Mouse (Mus musculus) heart, postnatal 4 days (tissue): ENCODE measurements around the gene Fastk. TPM values are rescaled to one million over a fixed set of nuclear protein-coding genes. Genes with fewer than 3 reads are reported as not detected.

Experiments
- DNase-seq: peaks from one replicate; pipeline ENCODE4 v3.0.0; 2021
- total RNA-seq, 2 experiments: library from RNA; stranded (reverse); gene quantifications; 2 replicates each; pipeline ENCODE4 v1.2.3; 2021

The Fastk gene
- 100 to 1,000 TPM; 194 to 206 TPM for total RNA-seq

DNA sequence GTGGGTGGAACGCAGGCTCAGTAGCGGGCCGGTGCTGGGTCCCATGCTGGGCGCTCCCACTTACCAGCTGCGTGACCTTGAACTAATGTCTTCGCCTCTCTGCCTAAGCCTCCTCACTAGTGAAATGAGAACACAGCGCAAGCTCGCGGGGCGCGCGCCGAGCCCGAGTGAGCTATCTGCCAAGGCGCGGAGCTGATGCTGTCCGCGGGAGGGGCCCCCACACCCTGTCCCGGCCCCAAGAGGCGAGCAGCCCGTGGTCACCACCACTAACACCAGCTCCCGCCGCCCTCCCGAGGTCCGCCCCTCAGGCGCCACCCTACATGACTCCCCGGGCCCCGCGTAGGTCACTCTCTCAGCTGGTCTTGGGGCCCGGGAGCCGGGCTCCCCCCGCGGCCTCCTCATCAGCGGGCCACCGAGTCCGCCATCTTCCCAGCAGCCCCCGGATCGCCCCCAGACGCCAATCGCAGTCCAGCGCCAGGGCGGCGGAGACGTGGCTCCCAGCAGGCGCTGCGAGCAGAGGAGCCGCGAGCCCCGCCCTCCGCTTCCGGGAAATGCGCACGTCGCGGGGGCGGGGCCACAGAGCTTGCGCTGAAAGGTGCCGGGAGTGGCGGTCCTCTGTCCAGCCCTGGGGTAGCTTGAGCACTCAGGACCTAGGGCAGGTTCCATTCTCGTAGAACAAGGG, at the start of gene Fastk:
TSS of gene Fastk (minus strand) at position 542 of the 682 bp plus-strand sequence.
- peak; percentile 96 for DNase-seq

DNA sequence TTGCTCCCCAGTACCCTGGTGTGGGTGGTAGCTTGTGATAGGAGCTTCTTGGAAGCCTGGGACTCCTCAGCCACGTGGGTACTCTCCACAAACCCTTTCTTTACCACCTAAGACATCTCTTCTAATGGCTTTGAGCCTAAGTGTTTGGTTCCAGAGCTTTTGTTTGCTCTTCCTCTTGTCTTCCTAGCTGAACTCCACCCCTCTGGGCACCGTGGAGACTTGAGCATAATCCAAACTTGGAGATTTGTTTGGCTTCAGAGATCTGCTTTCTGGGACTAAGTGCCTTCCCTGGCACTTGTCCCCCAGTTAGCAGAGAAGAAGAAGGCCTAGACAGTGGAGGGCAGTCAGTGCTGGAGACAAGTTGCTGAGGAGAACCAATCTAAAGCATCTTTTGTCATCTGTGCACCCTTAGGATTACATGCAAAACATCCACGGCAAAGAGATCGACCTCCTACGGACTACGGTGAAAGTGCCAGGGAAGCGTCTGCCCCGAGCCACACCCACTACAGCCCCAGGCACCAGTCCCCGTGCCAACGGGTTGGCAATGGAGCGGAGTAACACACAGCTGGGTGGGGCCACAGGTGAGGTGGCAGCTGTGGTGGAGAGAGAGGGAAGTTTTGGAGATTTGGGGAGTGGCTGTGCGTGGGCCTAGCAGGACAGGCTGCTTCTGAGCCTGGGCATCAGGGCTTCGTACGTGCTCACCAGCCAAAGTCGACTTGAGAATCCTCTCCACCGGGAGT, 47.6 kb upstream of the Fastk start:
- no peak for DNase-seq

DNA sequence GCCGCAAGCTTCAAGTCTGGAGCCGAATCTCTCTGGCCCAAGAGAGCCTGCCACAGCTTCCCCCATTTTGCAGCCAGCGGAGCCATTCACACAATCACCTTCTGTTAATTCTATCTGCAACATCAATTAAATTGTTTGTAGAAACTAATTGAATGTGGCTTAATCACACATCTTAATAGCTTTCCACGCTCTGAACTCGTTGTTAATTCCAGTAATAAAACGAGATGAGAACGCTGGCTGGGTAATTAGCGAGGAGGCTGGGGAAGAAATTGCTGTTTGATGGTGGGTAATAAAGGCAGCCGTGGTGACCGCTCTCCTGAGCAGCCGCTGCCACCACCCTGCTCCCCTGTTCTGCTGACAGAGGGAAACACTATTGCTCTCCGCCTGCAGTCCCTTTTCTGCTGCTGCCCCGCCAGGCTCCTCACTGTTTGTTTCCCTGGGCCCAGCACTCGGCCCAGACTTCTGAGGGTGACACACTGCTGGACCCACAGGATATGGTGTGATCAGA, 45.4 kb upstream of the Fastk start:
- no peak for DNase-seq

DNA sequence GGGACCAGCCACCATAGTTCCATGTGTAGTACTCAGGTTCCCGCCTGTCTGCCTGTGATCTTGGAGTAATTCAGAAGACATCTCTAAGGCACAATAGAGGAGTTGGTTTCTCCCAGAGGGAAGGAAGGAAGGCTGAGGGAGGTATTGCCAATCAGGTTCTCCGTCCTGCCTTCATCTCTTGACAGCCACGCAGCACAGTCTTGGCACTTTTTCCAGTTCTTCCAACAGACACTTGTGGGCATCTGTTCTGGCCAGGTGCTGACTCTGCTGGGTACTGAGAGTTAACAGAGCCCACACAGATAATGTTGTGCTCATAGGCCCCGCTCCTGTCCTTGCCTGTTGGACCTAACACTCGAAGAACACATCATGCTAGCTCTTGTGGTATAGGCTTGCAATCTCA, 41.7 kb upstream of the Fastk start:
- DNase-seq: no peak

DNA sequence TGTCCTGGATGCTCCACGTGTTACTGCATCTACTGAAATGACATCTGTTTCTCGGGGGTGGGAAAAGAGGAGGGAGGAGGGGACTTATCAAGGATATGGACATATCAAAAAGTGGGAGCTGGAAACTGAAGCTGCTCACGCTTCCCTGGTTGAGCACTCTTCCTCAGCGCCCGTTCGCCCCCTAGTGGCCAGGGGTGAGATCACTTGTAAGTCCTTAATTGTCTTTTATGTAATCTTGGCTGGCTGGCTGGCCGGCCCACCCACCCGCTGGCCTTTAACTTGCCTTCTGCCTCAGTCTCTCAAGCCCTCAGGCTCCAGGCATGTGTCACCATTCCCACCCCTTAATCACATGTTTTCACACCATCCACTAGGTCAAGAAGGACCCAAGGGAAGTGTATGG, 41.0 kb upstream of the Fastk start:
- DNase-seq: peak; percentile 93

DNA sequence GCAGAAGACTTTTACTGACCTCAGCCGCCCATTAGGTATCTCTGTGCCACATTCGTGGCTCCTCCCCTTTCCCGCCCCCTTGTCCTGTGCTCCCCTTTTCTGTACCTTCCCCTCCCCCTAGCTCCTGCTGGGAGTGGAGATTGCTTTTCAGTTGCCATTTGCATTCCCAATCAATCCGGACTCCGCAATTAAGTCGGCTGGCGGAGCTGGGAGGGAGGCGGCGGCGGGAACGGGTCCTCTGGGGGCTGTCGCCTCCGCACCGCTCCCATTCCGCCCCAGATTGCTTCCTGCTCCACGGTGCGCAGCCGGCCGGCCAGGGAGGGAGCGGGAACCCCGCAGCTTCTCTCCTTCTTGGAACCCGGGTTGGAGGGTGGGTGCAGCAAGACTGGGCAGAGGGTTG, 39.9 kb upstream of the Fastk start:
- no peak for DNase-seq

DNA sequence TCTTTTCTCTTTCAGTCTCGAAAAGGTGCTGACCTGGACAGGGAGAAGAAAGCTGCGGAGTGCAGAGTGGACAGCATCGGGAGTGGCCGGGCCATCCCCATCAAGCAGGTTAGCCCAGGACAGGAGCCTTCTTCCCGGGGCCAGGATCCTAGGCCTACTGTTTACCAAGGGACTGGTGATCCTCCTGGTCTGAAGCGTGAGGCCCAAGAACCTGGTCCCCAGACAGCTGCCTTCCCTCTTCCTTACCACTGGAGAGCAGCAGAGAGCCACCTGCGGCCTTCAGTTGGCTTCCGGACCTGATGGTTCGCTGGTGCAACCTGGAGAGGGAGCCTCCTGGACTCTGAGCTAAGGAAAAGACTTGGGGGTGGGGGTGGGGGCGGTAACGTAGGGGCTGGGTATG, 38.2 kb upstream of the Fastk start:
- peak; percentile 74 for DNase-seq

DNA sequence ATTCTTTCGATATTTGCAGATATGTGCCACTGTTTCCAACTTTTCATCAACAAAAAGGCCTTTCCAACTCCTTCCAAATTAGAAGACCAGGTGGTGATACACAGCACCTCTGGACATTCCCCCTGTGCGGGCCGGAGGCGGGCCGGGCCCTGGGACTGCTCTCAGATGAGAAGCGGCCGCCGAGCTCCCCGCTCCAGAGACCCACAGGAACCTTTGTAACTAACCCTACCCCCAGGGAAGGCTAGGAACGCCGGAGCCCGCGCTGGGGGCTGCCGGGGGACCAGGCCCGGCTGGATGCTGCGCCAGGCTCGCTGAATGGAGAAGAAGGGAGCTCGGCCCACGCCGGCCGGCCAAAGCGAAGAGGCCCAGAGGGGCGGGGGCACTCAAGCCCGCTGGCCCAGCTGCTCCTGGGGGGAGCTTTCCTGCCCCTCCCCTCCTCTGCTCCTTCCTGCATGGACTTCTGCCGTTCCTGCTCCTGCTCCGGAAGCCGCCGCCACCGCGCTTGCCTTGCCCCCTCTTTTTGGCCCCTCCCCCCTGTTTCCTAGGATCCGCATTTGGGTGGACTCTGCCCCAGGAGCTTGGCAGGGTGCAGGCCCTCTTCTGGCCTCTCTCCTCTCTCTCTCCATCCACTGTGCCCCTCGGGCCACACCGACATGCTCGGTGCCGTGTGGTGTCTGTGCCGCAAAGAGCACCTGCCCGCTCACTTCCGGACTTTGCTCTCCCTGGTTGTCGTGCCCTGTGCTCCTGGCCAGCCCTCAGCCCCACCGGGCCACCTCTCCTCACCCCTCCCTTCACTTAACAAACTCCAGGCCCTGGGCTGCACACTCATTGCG, 37.4 kb upstream of the Fastk start:
- no peak for DNase-seq

DNA sequence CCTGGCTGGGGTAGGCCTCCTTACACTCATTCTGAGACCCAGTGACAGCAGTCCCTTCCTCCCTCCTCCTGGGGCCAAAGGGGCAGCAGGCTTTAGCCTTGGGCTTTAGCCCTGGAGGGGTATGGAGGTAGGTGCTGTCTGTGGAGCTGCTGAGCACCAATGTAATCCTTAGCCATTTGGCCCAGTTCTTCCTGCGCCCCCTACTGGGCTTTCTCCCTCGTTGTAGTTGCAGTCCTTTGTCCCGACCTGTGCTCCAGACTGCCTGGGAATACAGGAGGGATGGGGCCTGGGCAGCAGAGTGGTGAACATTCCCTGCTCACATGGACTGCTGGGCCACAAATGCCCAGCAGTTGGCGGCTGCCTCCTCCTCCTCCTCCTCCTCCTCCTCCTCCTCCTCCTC, 36.6 kb upstream of the Fastk start:
- peak; percentile 82 for DNase-seq

DNA sequence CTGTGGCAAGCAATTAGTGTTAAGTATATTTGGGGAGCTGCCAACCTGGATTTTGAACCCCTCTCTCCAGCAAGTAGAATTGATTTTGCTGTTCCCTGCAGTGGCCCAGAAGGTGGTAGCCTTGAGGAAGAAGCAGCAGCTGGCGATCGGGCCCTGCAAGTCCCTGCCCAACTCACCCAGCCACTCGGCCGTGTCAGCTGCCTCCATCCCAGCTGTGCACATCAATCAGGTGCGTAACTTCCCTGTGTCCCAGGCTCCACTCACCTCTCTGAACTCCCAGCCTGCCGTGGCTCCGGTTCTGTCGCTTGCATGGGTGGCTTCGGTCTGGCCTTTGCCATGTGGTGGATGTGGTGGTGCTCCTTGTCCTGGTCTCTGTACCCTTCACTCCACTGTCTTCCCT, 32.8 kb upstream of the Fastk start:
- no peak for DNase-seq

DNA sequence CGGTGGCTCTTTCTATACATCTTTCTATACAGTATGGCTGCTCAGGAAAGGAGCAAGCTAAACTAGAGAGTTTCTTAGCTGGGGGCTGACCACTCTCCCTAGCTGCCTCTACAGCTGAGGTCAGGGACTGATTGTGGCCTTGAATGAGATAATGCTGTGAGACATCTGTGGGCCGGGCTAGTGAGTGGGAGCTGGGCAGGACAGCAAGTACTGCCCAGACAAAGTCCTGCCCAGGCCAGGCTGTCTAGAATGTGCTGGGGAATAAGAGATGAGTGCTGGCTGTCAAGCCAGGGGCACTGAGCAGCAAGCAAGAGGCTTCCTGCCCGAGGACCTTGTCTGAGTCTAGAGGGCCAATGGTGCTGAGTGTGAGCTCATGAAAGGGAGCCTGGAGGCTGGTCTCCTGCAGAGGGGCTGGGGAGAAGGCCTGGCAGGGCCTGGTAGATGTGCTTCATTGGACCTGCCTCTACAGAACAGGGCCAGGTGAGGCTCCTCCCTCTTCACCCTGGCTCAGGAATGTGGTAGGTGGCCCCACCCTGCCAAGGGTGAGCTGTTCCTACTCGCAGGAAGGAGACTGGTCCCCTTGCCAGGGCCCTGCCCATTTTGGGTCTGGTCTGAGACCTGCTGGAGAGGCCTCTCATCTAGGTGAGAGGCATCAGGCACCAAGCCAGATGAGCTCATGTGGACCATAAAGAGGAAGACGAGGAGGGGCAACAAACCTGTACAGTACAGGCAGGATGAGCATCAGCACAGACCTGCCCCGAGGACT, 30.6 kb upstream of the Fastk start:
- DNase-seq: no peak

DNA sequence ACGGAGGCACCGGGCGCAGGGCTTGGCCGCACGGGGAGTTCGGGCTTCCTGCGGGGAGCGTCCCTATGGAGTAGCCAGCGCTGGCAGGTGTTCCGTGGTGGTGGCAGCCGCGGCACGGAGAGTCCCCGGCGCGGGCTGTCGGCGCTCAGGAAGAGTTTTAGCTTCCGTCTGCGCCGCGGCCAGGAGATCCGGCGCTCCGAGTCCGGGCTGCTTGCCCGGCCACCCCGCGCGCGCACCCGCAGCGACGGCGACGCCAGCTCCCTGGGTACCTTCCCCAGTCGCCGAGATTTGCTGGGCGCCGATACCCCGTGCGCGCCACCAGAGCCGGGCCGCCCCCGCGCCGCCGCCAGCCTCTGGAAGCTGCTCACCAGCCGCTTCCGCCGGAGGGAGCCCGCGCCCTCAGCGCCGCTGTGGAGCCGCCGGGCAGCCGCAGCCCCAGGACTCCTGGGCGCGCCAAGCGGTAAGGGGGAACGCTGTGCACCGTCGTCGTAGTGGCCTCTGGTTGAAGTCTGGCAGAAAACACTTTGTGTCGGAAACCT, 29.7 kb upstream of the Fastk start:
- peak; percentile 72 for DNase-seq

DNA sequence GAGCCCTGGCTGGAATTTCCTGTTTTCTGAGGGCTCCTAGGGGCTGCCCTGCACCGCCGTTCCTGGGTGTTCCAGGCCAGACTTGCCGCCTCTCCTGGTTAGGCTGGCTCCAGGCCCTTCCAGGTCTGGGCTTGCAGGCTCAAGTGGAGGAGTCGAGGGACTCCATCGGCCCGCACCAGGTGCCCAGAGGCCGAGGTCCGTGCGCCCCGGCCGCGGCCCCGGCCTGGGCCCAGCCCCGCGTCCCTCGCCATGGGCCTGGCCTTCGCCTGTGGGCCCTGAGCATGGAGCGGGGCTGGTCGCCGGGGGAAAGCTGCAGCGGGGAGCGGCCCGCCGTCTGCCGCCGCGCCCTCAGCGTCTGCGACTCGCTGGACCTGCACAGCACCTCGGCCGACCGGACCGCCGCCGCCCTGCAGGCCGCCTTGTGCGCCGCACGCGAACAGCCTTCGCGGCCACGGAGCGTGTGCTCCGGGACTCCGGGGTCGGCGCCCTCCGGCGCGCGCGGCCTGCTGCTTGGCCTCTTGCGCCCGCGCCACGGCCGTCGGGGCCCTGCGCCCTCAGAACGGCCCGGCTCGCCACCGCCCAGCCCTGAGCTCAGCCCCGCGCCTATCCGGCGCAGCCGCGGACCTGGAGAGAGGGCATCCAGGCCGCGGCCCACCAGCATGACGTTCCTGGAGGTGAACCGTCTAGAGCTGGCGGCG, 29.1 kb upstream of the Fastk start:
- DNase-seq: peak; percentile 35

DNA sequence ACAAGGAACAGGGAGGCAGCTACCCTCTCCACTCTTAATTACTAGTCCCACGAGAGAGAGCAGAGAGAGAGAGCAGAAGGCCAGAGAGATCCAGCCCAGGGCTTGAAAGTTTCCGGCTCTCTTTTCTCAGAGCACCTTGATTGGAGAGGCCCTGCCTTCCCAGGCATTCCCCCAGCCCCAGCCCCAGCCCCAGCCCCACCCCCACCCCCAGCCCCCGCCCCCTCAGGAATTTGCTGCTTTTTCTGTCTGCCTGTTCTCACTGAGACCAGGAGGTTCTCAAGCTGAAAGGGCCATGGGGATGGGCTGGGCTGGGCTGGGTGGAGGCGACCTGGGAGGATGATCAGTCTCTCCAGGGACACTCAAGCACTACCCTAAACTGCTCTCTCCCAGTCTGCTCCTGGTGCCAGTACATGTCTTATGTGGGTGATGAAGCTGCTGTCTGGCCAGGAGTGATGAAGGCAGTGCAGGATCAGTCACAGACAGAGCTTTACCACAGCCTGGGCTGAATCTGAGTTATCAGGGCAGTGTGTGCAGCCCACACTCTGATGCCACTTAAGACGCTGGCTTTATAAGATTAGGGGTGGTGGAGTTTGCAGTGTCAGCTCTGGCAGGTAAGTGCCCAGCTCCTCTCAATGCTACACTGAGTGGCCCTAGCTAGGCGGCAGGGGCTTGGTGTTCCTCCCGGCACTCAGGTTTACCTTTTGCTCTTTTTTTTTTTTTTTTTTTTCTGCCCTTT, 28.0 kb upstream of the Fastk start:
- DNase-seq: no peak

DNA sequence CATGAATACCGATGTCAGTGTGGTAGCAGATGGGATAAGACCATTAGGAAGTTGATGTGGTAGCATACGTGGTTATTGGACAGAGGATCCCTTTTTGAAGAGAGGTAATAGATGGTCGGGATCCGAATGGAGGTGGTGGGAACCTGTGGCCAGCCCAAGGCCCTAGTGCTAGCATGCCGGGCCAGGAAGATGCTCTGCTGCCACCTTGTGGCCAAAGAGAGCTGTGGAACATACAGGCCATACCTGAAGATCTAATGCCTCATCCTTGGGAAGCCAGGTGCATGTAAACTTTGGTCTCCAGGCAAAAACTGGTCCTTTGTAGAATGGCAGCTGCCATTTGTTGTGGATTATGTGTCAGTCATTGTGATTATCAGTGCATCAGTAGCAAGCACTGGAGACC, 25.5 kb upstream of the Fastk start:
- peak; percentile 86 for DNase-seq

DNA sequence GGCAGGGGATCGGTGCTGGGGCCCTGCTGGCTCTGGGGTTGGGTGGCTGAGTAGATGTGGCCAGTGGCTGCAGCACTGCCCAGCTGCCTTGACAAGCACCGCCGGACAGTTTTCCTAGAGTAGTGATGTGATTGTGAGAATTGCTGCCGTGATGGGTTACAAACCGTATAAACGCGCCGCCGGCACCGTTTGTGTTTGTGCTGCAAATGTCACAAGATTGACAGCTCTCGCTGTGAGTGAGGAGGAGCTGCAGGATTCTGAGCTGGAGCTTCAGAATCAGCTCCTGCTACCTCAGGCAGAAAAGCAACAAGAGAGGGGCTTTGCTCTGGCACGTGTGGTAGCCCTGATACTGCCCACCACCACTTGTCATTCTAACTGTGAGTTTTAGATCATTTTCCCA, 21.7 kb upstream of the Fastk start:
- no peak for DNase-seq

DNA sequence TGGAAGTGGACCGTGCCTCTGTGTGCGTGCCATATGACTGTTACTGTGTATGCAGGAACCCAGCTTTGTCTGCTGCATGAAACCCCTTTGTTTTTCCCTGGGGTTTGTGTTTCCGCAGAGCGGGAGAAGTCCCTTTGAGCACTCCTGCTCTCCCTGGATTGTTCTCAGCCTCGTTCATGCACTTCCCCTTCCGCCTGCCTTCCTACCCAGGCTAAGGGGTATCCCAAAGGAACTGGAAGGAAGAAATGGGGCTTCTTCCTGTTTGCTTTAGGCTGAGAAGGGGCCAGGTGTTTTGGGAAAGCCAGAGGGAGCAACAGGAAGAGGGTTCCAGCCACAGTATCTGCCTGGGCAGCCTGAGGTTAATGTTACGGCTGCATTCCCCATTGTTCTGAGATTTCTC, 10.5 kb upstream of the Fastk start:
- no peak for DNase-seq

DNA sequence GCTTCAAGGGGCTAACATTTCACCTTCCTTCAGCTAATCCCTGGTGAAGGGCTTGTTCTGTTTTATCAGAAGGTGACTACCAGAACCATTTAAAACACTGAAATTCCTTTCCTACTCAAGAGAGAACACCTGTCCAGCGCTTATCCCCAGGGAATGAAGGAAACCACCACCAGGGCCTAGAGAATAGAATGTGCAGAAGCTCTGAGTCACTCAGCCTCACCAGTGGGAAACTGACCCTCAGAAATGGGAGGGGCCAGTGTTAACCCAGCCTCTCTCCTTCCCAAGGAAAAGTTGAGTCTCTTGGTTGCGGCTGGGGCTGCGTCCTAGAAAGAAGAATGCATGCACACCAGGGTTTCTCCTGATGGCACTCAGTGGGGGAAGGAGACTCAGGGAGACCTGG, 10.0 kb upstream of the Fastk start:
- no peak for DNase-seq

DNA sequence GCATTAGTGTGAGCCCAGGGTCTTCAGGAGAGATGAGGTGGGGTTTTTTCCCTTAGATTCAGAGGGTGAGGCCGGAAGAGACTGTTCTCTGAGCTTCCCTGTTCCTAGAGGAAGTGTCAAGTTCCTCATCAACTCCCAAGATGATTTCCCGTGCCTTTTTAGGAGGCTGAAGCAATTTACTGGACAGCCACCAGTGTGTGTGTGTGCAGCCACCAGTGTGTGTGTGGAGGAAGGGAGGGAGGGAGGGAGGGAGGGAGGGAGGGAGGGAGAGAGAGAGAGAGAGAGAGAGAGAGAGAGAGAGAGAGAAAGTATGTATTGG, 8.9 kb upstream of the Fastk start:
- no peak for DNase-seq

DNA sequence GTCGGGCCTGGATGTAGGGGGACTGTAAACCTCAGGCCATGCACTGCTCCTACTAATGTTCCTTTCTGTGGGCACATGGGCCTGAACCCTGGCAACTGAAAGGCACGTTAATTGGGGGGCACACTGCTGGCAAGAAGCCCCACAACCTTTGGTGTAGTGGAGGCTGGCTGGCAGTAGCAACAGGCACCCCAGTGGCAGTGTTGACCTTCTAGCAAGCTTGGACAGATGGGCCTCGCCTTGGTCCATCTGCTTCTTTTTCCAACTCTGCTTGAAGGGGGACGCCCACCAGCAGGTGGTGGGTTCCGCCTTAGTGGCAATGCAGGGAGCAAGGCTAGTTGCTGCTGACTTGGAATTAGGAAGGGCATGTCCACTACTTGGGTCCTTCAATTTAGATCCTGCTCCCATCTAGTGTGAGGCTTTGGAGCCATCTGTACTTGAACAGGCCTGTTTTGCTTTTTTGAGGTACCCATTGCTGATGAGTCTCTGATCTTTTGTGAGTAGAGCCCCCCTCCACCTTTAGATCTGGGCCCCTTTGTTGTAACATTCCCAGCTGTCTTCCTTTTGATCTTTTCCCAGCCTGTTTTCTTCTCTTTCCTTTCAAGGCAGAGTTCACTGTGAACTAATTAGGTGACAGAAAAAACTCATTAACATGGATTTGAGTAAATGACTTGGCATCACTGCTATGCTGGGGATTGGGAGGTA, 8.3 kb upstream of the Fastk start:
- DNase-seq: no peak
